Mouse (Mus musculus): ENCODE results near the gene Rp9. TPM values are rescaled to one million over a fixed set of nuclear protein-coding genes. Genes with fewer than 3 reads are reported as not detected.

The Rp9 gene
- polyA plus RNA-seq, 1 experiment from 2014 or later = 69.4 TPM

- DNase-seq (ENCODE audit: low spot score) = no peak
- H3K27ac ChIP-seq = no peak overlapping the region
- 71% methylated on average over 9 of the region's 9 CpGs for WGBS
Measured at GRCm38 (mm10) chr9:22488963-22489362, 19.4 kb upstream of the Rp9 start.

GRCm38 (mm10) chr9:22486211-22486610 is 16.7 kb upstream of the Rp9 start:
- H3K4me3 ChIP-seq (replicated peaks; ENCODE audit: low read length) = no peak overlapping the region
- no peak for DNase-seq (ENCODE audit: low spot score)
- no peaks in the 10 kb centered on the region for H3K4me1 ChIP-seq (replicated peaks; ENCODE audit: control insufficient read depth, insufficient read depth, low read length)
- no peaks in the 10 kb centered on the region for H3K36me3 ChIP-seq (replicated peaks; ENCODE audit: control insufficient read depth, insufficient read depth)
- no peak overlapping the region for H3K4me2 ChIP-seq (replicated peaks)
- 93% methylated on average over 7 of the region's 7 CpGs for WGBS
- H3K27me3 ChIP-seq (ENCODE audit: control insufficient read depth, insufficient read depth, low read length) = no peaks in the 10 kb centered on the region
- no peak overlapping the region for H3K9ac ChIP-seq
- ATAC-seq (ENCODE audit: low FRiP score) = no peak
- no peak overlapping the region for H3K27ac ChIP-seq
- H3K9me3 ChIP-seq (ENCODE audit: control insufficient read depth, low read length) = no peaks in the 10 kb centered on the region

More at GRCm38 (mm10) chr9:22488963-22489362, 19.4 kb upstream of the Rp9 start:
- ATAC-seq (ENCODE audit: low FRiP score) = no peak
- no peak overlapping the region for H3K4me2 ChIP-seq (replicated peaks)
- H3K4me3 ChIP-seq (replicated peaks; ENCODE audit: low read length) = no peak overlapping the region
- no peak overlapping the region for H3K9ac ChIP-seq
- H3K4me1 ChIP-seq (replicated peaks; ENCODE audit: control insufficient read depth, insufficient read depth, low read length) = no peaks in the 10 kb centered on the region
- H3K9me3 ChIP-seq (ENCODE audit: control insufficient read depth, low read length) = no peaks in the 10 kb centered on the region
- no peaks in the 10 kb centered on the region for H3K27me3 ChIP-seq (ENCODE audit: control insufficient read depth, insufficient read depth, low read length)
- H3K36me3 ChIP-seq (replicated peaks; ENCODE audit: control insufficient read depth, insufficient read depth) = no peaks in the 10 kb centered on the region

GRCm38 (mm10) chr9:22484562-22485308 is 15.2 kb upstream of the Rp9 start:
- H3K4me1 ChIP-seq (replicated peaks; ENCODE audit: control insufficient read depth, insufficient read depth, low read length) = no peaks in the 10 kb centered on the region

GRCm38 (mm10) chr9:22483866-22484561 is 14.5 kb upstream of the Rp9 start:
- Histone ChIP-seq H3K27ac (no peak overlapping the region), H3K4me2 (replicated peaks) (no peak overlapping the region), H3K9me3 (ENCODE audit: control insufficient read depth, low read length) (no peaks in the 10 kb centered on the region), H3K36me3 (replicated peaks; ENCODE audit: control insufficient read depth, insufficient read depth) (no peaks in the 10 kb centered on the region), H3K4me3 (replicated peaks; ENCODE audit: low read length) (no peak overlapping the region), H3K4me1 (replicated peaks; ENCODE audit: control insufficient read depth, insufficient read depth, low read length) (no peaks in the 10 kb centered on the region), H3K9ac (no peak overlapping the region), H3K27me3 (ENCODE audit: control insufficient read depth, insufficient read depth, low read length) (no peaks in the 10 kb centered on the region)
- ATAC-seq (ENCODE audit: low FRiP score) (no peak), DNase-seq (ENCODE audit: low spot score) (no peak)
- 94% methylated on average over 8 of the region's 8 CpGs for WGBS

More at GRCm38 (mm10) chr9:22484562-22485308, 15.2 kb upstream of the Rp9 start:
- ATAC-seq (ENCODE audit: low FRiP score) (no peak), DNase-seq (ENCODE audit: low spot score) (no peak)
- no peak overlapping the region for H3K4me2 ChIP-seq (replicated peaks)
- H3K27me3 ChIP-seq (ENCODE audit: control insufficient read depth, insufficient read depth, low read length) = no peaks in the 10 kb centered on the region
- H3K36me3 ChIP-seq (replicated peaks; ENCODE audit: control insufficient read depth, insufficient read depth) = no peaks in the 10 kb centered on the region
- no peak overlapping the region for H3K9ac ChIP-seq
- H3K27ac ChIP-seq = no peak overlapping the region
- no peaks in the 10 kb centered on the region for H3K9me3 ChIP-seq (ENCODE audit: control insufficient read depth, low read length)
- no peak overlapping the region for H3K4me3 ChIP-seq (replicated peaks; ENCODE audit: low read length)
- 93% methylated on average over 12 of the region's 12 CpGs for WGBS

GRCm38 (mm10) chr9:22478946-22479345 is 9.4 kb upstream of the Rp9 start:
- Histone ChIP-seq H3K4me2 (replicated peaks) (no peak overlapping the region), H3K4me1 (replicated peaks; ENCODE audit: control insufficient read depth, insufficient read depth, low read length) (peaks cover 7% of the 10 kb centered on the region), H3K9ac (no peak overlapping the region), H3K36me3 (replicated peaks; ENCODE audit: control insufficient read depth, insufficient read depth) (no peaks in the 10 kb centered on the region), H3K4me3 (replicated peaks; ENCODE audit: low read length) (no peak overlapping the region), H3K27me3 (ENCODE audit: control insufficient read depth, insufficient read depth, low read length) (no peaks in the 10 kb centered on the region), H3K9me3 (ENCODE audit: control insufficient read depth, low read length) (no peaks in the 10 kb centered on the region), H3K27ac (no peak overlapping the region)
- DNase-seq (ENCODE audit: low spot score) (no peak), ATAC-seq (ENCODE audit: low FRiP score) (no peak)
- WGBS = 92% methylated on average over 8 of the region's 8 CpGs

GRCm38 (mm10) chr9:22476265-22476664 is 6.7 kb upstream of the Rp9 start:
- peak overlapping the region; percentile 84 for H3K4me2 ChIP-seq (replicated peaks)
- H3K36me3 ChIP-seq (replicated peaks; ENCODE audit: control insufficient read depth, insufficient read depth) = no peaks in the 10 kb centered on the region
- DNase-seq (ENCODE audit: low spot score) = peak; percentile 30
- peak overlapping the region; percentile 56 for H3K4me3 ChIP-seq (replicated peaks; ENCODE audit: low read length)
- H3K9ac ChIP-seq = peak overlapping the region; percentile 54
- H3K27me3 ChIP-seq (ENCODE audit: control insufficient read depth, insufficient read depth, low read length) = no peaks in the 10 kb centered on the region
- H3K27ac ChIP-seq = 0 out of 2 replicates have a peak overlapping the region, but pooled peaks have one; percentile 58
- peaks cover 7% of the 10 kb centered on the region for H3K4me1 ChIP-seq (replicated peaks; ENCODE audit: control insufficient read depth, insufficient read depth, low read length)
- H3K9me3 ChIP-seq (ENCODE audit: control insufficient read depth, low read length) = no peaks in the 10 kb centered on the region
- no peak for ATAC-seq (ENCODE audit: low FRiP score)
- WGBS = 5% methylated on average over 10 of the region's 10 CpGs

- peak within 1 kb of the TSS; percentile 58 for H3K27ac ChIP-seq
- H3K27me3 ChIP-seq (ENCODE audit: control insufficient read depth, insufficient read depth, low read length) = no peaks in the 10 kb centered on the region
- H3K4me3 ChIP-seq (replicated peaks; ENCODE audit: low read length) = peak within 1 kb of the TSS; percentile 56
- DNase-seq (ENCODE audit: low spot score) (peak; percentile 92), ATAC-seq (ENCODE audit: low FRiP score) (peak; percentile 98)
- peaks cover 7% of the 10 kb centered on the region for H3K4me1 ChIP-seq (replicated peaks; ENCODE audit: control insufficient read depth, insufficient read depth, low read length)
- H3K9ac ChIP-seq = peak within 1 kb of the TSS; percentile 54
- H3K9me3 ChIP-seq (ENCODE audit: control insufficient read depth, low read length) = no peaks in the 10 kb centered on the region
- peak within 1 kb of the TSS; percentile 84 for H3K4me2 ChIP-seq (replicated peaks)
- H3K36me3 ChIP-seq (replicated peaks; ENCODE audit: control insufficient read depth, insufficient read depth) = no peaks in the 10 kb centered on the region
- under 1% methylated on average over 25 of the region's 25 CpGs for WGBS
Measured at GRCm38 (mm10) chr9:22475424-22475868, 5.9 kb upstream of the Rp9 start, which contains the start of gene Bbs9. Bbs9 (plus strand) TSS chr9:22475715.

GRCm38 (mm10) chr9:22468899-22469259 is 664 bp downstream of the Rp9 start:
- no peak overlapping the region for H3K9ac ChIP-seq
- ATAC-seq (ENCODE audit: low FRiP score) = no peak
- 84% methylated on average over 8 of the region's 8 CpGs for WGBS
- H3K9me3 ChIP-seq (ENCODE audit: control insufficient read depth, low read length) = no peaks in the 10 kb centered on the region
- H3K36me3 ChIP-seq (replicated peaks; ENCODE audit: control insufficient read depth, insufficient read depth) = no peaks in the 10 kb centered on the region; the same call in 1 of the 2 replicates
- no peak for DNase-seq (ENCODE audit: low spot score)
- peak overlapping the region; percentile 59 for H3K4me2 ChIP-seq (replicated peaks)
- H3K27me3 ChIP-seq (ENCODE audit: control insufficient read depth, insufficient read depth, low read length) = no peaks in the 10 kb centered on the region
- H3K4me1 ChIP-seq (replicated peaks; ENCODE audit: control insufficient read depth, insufficient read depth, low read length) = no peaks in the 10 kb centered on the region
- peak overlapping the region; percentile 85; the same call in 1 of the 2 replicates for H3K4me3 ChIP-seq (replicated peaks; ENCODE audit: low read length)
- H3K27ac ChIP-seq = no peak overlapping the region

- no peaks in the 10 kb centered on the region; the same call in 1 of the 2 replicates for H3K36me3 ChIP-seq (replicated peaks; ENCODE audit: control insufficient read depth, insufficient read depth)
- H3K27me3 ChIP-seq (ENCODE audit: control insufficient read depth, insufficient read depth, low read length) = no peaks in the 10 kb centered on the region
- H3K4me3 ChIP-seq (replicated peaks; ENCODE audit: low read length) = peak overlapping the region; percentile 85
- DNase-seq (ENCODE audit: low spot score) (peak; percentile 72), ATAC-seq (ENCODE audit: low FRiP score) (peak; percentile 90)
- H3K4me2 ChIP-seq (replicated peaks) = peak overlapping the region; percentile 59
- H3K27ac ChIP-seq = peak overlapping the region; percentile 90
- H3K9me3 ChIP-seq (ENCODE audit: control insufficient read depth, low read length) = no peaks in the 10 kb centered on the region
- H3K9ac ChIP-seq = peak overlapping the region; percentile 87
- no peaks in the 10 kb centered on the region for H3K4me1 ChIP-seq (replicated peaks; ENCODE audit: control insufficient read depth, insufficient read depth, low read length)
- 4% methylated on average over 43 of the region's 43 CpGs for WGBS
Measured at GRCm38 (mm10) chr9:22468170-22468898, 1.2 kb downstream of the Rp9 start.

Measured in hindbrain, embryonic 14.5 days (tissue).